Mouse (Mus musculus) ES-Bruce4 (cell line): ENCODE measurements around the gene Rspry1.

ENCODE experiments used
- CTCF ChIP-seq: IDR thresholded peaks from one replicate; pipeline ENCODE4 v1.8.1; 2011; ENCODE audit warnings: low read depth, low read length
- EP300 ChIP-seq: IDR thresholded peaks from 2 replicates; pipeline ENCODE4 v1.6.1; 2011; ENCODE audit warnings: low read depth, low read length; ENCODE audit not compliant: insufficient read depth
- POLR2A ChIP-seq: IDR thresholded peaks from one replicate; pipeline ENCODE4 v1.8.1; 2011; ENCODE audit warnings: low read length; ENCODE audit not compliant: insufficient read depth

- TF ChIP-seq CTCF (no peak), EP300 (no peak), POLR2A (no peak)
Measured at GRCm38 (mm10) chr8:94557281-94557680, 44.5 kb upstream of the Rspry1 start.
